Mouse (Mus musculus) cerebellum, adult 2 months (tissue): Measurements from ENCODE around the gene Sapcd1.

Experiments used
- CTCF ChIP-seq: fragments of 200-500 bp; IDR thresholded peaks from 2 replicates; pipeline ENCODE4 v1.5.1; 2011; ENCODE audit warnings: low read depth, mild to moderate bottlenecking, control low read depth, low read length, moderate library complexity, borderline replicate concordance; ENCODE audit not compliant: insufficient read depth
- POLR2A ChIP-seq: fragments of 200-500 bp; IDR thresholded peaks from 2 replicates; pipeline ENCODE4 v1.6.1; 2011; ENCODE audit warnings: low read length, control low read depth, borderline replicate concordance; ENCODE audit not compliant: insufficient read depth

GRCm38 (mm10) chr17:35023756-35024155 lies 4.1 kb downstream of the Sapcd1 start:
- TF ChIP-seq CTCF (no peak), POLR2A (no peak)
